Mouse (Mus musculus) kidney, adult 10 weeks (tissue): ENCODE data around the gene Snrnp200. TPM values are rescaled to one million over a fixed set of nuclear protein-coding genes. Genes with fewer than 3 reads are reported as not detected.

Experiments used
- polyA plus RNA-seq: library from polyadenylated mRNA; stranded (reverse); fragments of 350-450 nt; fragmentation: Illumina TruSeq; extraction: RNeasy Lipid Tissue Mini Kit (QIAGEN cat#74804); gene quantifications from one replicate; pipeline ENCODE4 v1.2.3, GENCODE M21; 2014; ENCODE audit warnings: low read depth, low replicate concordance

The Snrnp200 gene
- polyA plus RNA-seq = 32.2 TPM

DNA sequence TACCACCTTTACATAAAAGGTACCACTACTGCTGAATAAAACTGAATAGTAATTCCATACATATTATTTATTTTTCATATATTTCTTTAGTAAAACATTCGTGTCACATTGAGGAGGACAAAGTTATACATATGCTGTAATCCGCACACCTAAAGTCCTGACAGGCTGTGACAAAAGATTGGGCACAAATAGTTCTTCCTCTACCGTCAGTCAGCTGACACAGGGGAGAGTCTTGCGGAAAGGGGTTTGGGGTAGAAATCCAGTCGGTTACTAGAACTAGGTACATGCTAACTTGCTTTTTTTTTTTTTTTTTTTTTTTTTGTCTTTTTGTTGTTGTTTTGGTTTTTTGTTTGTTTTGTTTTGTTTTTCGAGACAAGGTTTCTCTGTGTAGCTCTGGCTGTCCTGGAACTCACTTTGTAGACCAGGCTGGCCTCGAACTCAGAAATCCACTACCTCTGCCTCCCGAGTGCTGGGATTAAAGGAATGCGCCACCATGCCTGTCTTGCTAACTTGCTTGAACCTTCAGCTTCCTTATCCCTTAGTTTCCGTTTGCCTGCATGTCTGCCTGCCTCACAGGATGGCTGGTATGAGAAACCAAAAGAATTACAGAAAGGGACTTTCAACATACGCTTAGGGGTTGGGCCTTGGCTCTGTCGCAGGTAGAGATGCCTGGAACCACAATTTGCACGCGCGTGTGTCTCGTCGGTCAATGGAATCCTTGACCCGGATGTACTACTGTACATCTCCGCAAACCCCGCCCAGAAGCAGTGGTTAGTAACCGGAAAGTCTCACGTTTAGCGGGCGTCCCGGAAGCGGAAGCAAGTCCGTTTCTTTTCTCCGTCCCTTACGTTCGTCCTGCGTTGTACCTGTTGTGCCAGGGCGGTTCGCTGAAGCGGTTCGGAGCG is at the start of gene Snrnp200, which contains the start of gene 1810024B03Rik:
Gene Snrnp200, plus strand, starts transcription at position 840 of the 905 bp plus-strand sequence.
Gene 1810024B03Rik, minus strand, starts transcription at position 734 of the 905 bp plus-strand sequence.

DNA sequence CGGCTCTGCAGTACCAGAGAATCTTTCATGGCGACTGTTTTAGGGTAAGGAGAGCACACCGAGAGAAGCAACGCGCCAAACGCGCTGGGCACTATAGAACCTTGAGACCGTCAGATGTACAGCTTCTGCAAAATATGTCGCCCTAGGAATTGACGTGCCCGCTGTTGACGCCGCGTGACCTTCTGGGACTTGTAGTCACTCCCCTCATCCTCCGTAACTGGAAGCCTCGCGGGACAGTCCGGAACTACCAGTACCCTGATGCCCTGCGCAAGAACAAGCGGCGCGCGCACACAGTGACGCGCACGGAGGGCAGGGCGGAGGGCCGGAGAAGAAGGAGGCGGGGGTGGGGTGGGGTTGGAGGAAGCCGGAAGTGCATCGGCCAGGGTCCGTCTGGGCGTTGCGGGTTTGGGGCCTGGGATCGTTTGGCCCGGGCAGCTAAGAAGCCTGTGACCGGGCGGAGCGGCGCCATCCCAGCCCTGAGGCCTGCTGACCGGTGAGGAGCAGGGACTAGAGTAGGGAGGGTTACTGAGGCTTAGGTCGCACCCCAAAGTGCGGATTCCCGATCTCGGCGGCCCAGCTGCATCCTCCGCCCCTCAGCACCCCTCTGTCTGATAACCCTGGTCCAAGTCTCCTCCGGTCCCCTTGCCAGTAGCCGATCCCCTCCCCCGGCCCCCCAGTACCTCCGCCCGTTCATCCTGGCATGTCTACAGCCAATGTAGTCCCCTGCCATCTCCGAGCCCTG is 39.6 kb downstream of the Snrnp200 start, which contains the start of the genes Ciao1 and Tmem127:
Gene Ciao1, minus strand, starts transcription at position 225 of the 742 bp plus-strand sequence.
Gene Tmem127, plus strand, starts transcription at position 317 of the 742 bp plus-strand sequence.

DNA sequence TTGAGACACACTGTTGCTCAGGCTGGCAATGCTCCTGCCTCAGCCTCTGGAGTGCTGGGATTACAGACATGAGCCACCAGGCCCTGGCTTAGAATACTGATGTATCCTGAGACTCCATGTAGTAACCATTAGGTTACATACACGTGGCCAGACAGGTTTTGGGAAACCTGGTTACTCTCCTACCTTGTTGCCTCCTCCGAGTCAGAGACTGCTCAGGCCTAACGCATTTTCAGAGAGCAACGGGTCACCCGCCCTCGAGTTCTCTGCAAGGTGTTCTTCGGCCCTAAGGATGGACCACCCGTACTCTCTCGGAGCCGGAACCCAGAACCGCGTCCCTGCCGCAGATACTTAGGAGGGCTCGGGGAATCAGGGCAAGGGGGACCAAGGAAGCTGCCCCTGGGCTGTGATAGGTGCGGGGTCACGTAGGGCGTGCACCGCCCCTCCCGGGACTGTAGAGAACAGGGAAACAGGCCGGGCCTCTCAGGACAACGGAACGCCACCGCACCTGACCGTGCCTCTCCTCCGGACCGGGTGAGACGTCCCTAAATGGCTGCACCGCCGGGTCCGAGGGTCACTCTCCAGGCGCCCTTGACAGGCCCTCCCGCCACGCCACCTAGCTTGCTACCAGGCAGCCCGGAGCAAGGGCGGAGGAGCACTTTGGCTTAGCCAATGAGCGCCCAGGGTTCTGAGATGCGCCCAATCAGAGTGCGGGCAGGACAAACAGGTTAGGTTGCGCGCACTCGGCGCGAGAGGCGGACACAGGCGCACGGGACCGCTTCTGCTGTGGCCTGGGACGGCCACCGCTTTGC is 61.5 kb downstream of the Snrnp200 start, which contains the start of gene Stard7:
Gene Stard7, plus strand, starts transcription at position 728 of the 809 bp plus-strand sequence.

Other genes starting within 250 kb of the Snrnp200 start
- gene Ap4e1, start 199.7 kb upstream of the Snrnp200 start, polyA plus RNA-seq = 13.9 TPM
- 80.0 TPM for gene Blvra, start 137.7 kb upstream of the Snrnp200 start, polyA plus RNA-seq
- gene Ncaph, start 74.4 kb upstream of the Snrnp200 start, polyA plus RNA-seq = 0.40 TPM
- 4.7 TPM for gene Itpripl1, start 64.9 kb upstream of the Snrnp200 start, polyA plus RNA-seq
- gene 1810024B03Rik, start 106 bp upstream of the Snrnp200 start, polyA plus RNA-seq = 1.2 TPM
- gene Ciao1, start 39.4 kb downstream of the Snrnp200 start, polyA plus RNA-seq = 37.7 TPM
- 49.2 TPM for gene Tmem127, start 39.5 kb downstream of the Snrnp200 start, polyA plus RNA-seq
- gene Stard7, start 61.8 kb downstream of the Snrnp200 start, polyA plus RNA-seq = 173 TPM
- gene Dusp2, start 127.8 kb downstream of the Snrnp200 start, polyA plus RNA-seq = not detected
- gene Astl, start 130.3 kb downstream of the Snrnp200 start, polyA plus RNA-seq = not detected
- gene Adra2b, start 154.8 kb downstream of the Snrnp200 start, polyA plus RNA-seq = 26.5 TPM
- gene Gpat2, start 216.8 kb downstream of the Snrnp200 start, polyA plus RNA-seq = not detected
- 32.9 TPM for gene Fahd2a, start 236.2 kb downstream of the Snrnp200 start, polyA plus RNA-seq